Mouse (Mus musculus) left cerebral cortex, adult 2 months (tissue): ENCODE measurements at regions not wholly inside any gene's neighbourhood (a gene's known extent, or its start where the extent isn't known, plus 50 kb on each side); places are given as distances from the start of the nearest gene placed in this dataset.

Experiments
- DNase-seq, 2 experiments: peaks; one replicate each; pipeline ENCODE4 v3.0.0; 2021 to 2022; ENCODE audit warnings: low spot score in 2 of 2, mixed read lengths in 1 of 2; ENCODE audit errors: extremely low spot score in 1 of 2
- H3K27ac ChIP-seq: fragments of 200-600 bp; 2 replicates; pipeline ENCODE4 v1.8.1; 2022
- H3K4me3 ChIP-seq: fragments of 200-600 bp; 2 replicates; pipeline ENCODE4 v1.8.1; 2022
- CTCF ChIP-seq: fragments of 200-600 bp; IDR thresholded peaks from 2 replicates; pipeline ENCODE4 v1.8.1; 2022; ENCODE audit warnings: antibody characterized with exemption, mild to moderate bottlenecking, moderate library complexity
- intact Hi-C: fragments of 180-260 bp; cut with DNase I; formaldehyde crosslinking; loops from one replicate; pipeline ENCODE4 v1.15.1; 2025

DNA sequence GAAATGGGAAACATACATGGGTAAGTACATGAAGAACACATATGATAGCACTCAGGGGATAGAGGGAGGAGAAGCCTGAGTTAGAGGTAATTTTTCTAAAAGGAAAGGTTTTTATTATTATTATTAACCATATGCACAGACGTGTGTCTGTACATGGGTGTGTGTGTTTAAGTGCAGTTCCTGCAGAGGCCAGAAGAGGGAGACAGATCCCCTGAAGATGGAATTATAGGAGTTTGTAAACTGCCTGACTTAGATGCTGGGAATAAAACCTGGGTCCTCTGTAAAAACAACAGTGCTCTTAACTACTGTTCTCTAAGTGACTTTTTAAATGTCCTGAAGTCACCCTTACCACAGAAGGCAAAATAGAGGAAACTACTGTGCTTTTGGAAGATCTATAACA is 809.9 kb upstream of the Tmem132c start:
- Histone ChIP-seq H3K4me3 (no peak overlapping the region), H3K27ac (no peak overlapping the region)
- no peak for DNase-seq
- intact Hi-C loops: no loop called here
- peak; percentile 22 for TF ChIP-seq CTCF

DNA sequence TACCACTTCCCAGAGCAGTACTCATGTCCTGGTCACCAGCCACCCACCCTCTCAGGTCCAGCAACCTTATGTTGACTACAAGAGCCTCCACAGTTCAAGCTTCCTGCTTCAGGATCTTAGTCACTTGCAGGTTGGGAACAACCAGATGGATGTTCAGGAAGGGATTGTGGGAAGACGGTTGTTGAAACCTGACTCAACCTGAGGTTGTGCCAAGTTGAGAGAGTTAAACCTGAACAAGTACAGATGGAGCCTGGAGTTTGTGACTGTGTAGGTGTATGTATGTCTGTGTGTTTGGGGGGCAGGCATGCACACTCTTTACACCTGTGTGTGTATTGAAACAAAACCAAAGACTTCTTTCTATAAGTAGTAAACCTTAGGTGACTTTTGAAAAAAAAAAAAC is 802.9 kb upstream of the Tmem132c start:
- intact Hi-C loops: no loop called here
- Histone ChIP-seq H3K27ac (no peak overlapping the region), H3K4me3 (no peak overlapping the region)
- no peak for TF ChIP-seq CTCF
- peak in 1 of 2 experiments; percentile 16 for DNase-seq

DNA sequence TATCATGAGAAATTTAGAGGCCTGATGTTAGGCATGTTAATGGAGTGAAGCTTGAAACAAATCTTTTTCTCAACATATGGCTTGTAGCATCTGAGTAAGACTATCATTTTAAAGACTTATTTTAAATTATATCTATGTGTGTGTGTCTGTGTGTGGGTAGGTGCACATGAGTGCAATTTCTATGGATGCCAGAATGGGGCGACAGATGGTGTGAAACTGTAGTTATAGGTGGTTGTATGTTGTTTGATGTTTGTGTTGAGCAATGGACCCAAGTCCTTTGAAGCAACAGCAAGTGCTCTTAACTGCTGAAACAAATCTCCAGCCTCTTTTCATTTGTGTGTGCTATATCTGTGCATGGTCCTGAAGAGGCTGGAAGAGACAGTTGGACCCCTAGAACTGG is 801.1 kb upstream of the Tmem132c start:
- Histone ChIP-seq H3K4me3 (no peak overlapping the region), H3K27ac (no peak overlapping the region)
- TF ChIP-seq CTCF: no peak
- intact Hi-C loops: no loop called here
- peak in 1 of 2 experiments; percentile 17 for DNase-seq

- DNase-seq: no peak
- H3K4me3 ChIP-seq: no peak overlapping the region
- intact Hi-C loops: no loop called here
- TF ChIP-seq CTCF: no peak
- no peak overlapping the region for H3K27ac ChIP-seq
Measured at GRCm38 (mm10) chr5:126475761-126476160, 765.8 kb upstream of the Tmem132c start.

DNA sequence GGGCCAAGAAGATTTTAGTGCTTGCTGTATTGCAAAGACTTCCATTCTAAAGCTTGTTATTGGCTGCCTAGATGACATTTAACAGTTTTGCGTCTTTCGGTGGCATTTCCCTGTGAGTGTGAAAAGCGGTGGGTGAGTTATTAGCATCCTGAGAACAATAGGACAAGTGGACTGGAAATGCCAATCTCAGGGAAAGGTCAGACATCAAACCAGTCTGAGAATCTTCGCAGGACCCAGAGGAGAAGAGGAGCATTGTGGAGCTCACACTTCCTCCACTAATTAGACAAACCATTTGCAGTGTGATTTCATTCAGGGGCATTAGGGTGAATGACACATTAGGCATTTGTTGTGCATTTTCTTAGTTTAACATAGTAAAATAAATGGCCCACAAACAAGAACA is 719.5 kb upstream of the Tmem132c start:
- no peak for DNase-seq
- TF ChIP-seq CTCF: no peak
- H3K27ac ChIP-seq: no peak overlapping the region
- intact Hi-C loops: no loop called here
- H3K4me3 ChIP-seq: no peak overlapping the region

DNA sequence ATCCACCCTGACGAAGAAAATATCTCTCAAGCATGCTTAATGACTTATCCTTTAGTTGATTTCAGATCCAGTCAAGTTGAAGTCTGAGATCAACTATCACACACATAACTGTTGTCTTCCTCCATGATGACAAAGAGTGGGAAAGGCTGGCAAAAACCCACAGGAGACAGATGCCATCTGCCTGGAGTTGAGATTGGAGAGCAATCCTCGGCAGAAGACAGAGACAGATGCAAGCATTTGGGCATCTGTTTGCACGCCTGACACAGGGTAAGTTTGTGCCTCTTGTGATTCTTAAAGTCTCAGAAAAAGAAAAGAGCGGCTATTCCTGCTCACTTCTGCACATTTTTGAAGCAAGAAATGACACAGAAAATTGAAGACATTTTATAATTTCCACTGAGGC is 715.7 kb upstream of the Tmem132c start:
- DNase-seq: peak; percentile 21 to 34
- TF ChIP-seq CTCF: no peak
- Histone ChIP-seq H3K27ac (no peak overlapping the region), H3K4me3 (no peak overlapping the region)
- intact Hi-C loops: no loop called here

DNA sequence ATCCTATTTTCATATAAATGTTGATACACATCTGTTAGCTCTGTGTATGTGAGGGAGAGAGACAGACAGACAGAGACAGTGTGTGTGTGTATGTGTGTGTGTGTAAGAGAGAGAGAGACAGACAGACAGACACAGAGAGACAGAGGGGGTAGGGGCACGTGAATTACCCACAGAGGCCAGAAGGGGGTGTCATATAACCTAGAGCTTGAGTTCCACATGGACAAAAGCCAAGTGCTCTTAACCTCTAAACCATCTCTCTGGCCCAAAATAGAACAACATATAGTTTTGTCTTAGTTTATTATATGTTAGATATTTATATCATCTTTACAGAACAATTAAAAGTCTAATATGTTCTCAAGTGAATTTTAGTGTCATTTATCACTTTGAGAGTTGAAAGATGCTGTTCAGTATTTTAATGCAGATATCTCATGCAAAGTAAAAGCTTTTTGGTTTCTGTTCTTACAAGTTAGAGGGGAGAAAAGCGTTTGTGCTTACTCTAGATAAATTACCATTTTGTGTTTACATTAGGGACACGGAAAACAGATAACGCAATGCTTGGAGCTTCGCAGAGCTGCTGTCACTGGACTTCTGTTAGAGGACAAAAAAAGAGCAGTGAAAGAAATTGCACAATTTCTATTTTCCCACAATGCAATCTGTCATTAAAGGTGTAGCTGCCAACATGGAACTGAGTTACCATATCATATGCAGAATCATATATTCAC is 710.6 kb upstream of the Tmem132c start:
- no peak for DNase-seq
- peak; percentile 2; the same call in 1 of the 2 replicates for TF ChIP-seq CTCF
- H3K4me3 ChIP-seq: no peak overlapping the region
- intact Hi-C loops: no loop called here
- no peak overlapping the region for H3K27ac ChIP-seq

- DNase-seq: no peak
- Histone ChIP-seq H3K27ac (no peak overlapping the region), H3K4me3 (no peak overlapping the region)
- TF ChIP-seq CTCF: no peak
- intact Hi-C loops: no loop called here
Measured at GRCm38 (mm10) chr5:126531528-126531894, 710.1 kb upstream of the Tmem132c start.

GRCm38 (mm10) chr5:126531975-126532374 is 709.6 kb upstream of the Tmem132c start:
- Histone ChIP-seq H3K4me3 (no peak overlapping the region), H3K27ac (no peak overlapping the region)
- no peak for DNase-seq
- intact Hi-C loops: no loop called here
- TF ChIP-seq CTCF: no peak

- DNase-seq: no peak
- intact Hi-C loops: no loop called here
- Histone ChIP-seq H3K4me3 (no peak overlapping the region), H3K27ac (no peak overlapping the region)
- no peak for TF ChIP-seq CTCF
Measured at GRCm38 (mm10) chr5:126538072-126538471, 703.5 kb upstream of the Tmem132c start.

DNA sequence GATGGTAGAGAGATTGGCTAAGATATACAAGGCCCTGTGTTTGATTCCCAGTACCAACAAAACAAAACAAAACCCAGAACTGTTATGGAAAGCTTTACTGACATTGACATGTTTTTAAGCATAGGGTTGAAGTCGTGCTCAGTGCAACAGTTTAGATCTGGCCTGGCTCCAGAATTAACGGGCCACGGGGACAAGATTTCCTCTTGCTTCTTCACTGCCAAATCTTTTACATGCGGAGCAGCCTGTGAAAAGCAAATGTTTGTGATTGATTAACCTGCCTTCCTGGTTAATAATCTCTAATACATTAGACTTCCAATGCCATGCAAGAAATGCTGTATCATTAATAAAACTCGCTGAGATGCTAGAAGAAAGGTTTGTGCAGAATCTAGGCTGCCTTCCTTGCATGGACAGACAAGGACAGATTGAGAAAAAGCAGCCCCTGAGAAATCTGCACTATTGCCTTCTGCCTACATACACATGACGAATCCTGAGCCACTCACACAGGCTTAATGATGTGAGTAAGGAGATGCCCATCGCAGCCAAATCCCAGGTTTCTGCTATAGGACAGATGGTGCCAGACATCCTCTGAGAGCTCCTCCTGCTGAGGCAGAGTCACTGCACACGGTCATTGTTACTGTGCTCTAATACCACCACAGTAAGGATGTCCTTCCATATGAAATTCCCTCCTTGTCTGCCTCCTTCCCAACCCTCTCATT is 697.2 kb upstream of the Tmem132c start:
- no peak overlapping the region for H3K27ac ChIP-seq
- peak in 1 of 2 experiments; percentile 17 for DNase-seq
- TF ChIP-seq CTCF: no peak
- no peak overlapping the region for H3K4me3 ChIP-seq
- intact Hi-C loops: no loop called here

- TF ChIP-seq CTCF: no peak
- intact Hi-C loops: no loop called here
- Histone ChIP-seq H3K27ac (no peak overlapping the region), H3K4me3 (no peak overlapping the region)
- no peak for DNase-seq
Measured at GRCm38 (mm10) chr5:126547841-126548240, 693.8 kb upstream of the Tmem132c start.

DNA sequence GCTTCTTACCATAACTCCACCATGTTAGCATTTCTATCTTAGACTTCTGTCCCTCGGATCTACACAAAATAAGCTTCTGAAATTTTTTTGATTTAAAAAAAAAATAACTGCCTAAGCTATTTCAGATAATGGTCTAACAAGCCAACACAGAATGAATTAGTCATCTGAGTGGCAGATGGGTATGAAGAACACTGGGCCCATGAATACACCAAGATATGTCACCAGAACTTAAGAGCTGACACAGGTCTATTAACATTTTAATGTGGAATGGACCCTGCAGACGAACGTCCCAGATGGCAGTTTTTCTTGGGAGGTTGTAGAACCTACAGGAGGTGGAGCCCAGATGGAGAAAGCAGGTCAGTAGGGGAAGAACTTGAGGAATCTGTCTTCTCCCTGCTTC is 689.9 kb upstream of the Tmem132c start:
- H3K4me3 ChIP-seq: no peak overlapping the region
- TF ChIP-seq CTCF: no peak
- intact Hi-C loops: no loop called here
- H3K27ac ChIP-seq: no peak overlapping the region
- no peak for DNase-seq
